Mouse (Mus musculus): Measurements from ENCODE around the gene Gm20517. TPM values are rescaled to one million over a fixed set of nuclear protein-coding genes. Genes with fewer than 3 reads are reported as not detected.
"Not testable (repeated sequence)": the region's sequence is repeated elsewhere in the genome, so short reads cannot be mapped to it uniquely, and the experiment has no call there.

The Gm20517 gene
- total RNA-seq, 2 experiments from 2014 or later = 0.82 to 2.4 TPM

- H3K27ac ChIP-seq = peak overlapping the region; percentile 46
- no peak overlapping the region for H3K4me3 ChIP-seq
- intact Hi-C loops (cut with DNase I) = no loop called here
- peak; percentile 63 for DNase-seq
- no peak for TF ChIP-seq CTCF (IDR thresholded peaks at IDR 0.05)
Measured at GRCm38 (mm10) chr17:47622912-47623554, 11.6 kb downstream of the Gm20517 start.

GRCm38 (mm10) chr17:47624572-47624971, 13.2 kb downstream of the Gm20517 start:
- intact Hi-C loops (cut with DNase I); DNase-seq; H3K4me3 ChIP-seq: not testable (repeated sequence)
- peak overlapping the region; percentile 81 for H3K27ac ChIP-seq

GRCm38 (mm10) chr17:47625088-47625487, 13.7 kb downstream of the Gm20517 start:
- intact Hi-C loops (cut with DNase I) = no loop called here
- peak; percentile 53 for DNase-seq
- TF ChIP-seq CTCF (IDR thresholded peaks at IDR 0.05) = no peak
- peak overlapping the region; percentile 81 for H3K27ac ChIP-seq
- H3K4me3 ChIP-seq = no peak overlapping the region

DNA sequence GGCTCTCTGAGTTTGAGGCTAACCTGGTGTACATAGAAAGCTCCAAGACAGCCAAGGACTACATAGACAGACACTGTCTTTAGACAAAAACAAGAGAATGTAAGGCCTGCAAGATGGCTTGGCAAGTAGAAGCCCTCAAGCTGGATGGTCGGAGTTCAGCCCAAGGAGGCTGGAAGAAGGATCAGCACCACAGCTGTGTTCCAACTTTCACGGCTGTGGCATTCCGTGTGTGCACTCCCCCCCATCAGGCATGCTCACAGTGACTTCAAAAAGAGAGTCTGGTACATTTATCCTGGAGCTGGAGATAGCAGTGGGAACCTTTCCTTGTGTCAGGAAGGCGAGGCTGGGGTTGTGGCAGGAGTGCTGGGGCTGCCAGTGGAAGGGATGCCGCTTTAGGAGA, 14.6 kb downstream of the Gm20517 start:
- Histone ChIP-seq H3K4me3 (no peak overlapping the region), H3K27ac (peak overlapping the region; percentile 81; the same call in 1 of the 2 replicates)
- no peak for TF ChIP-seq CTCF (IDR thresholded peaks at IDR 0.05)
- intact Hi-C loops (cut with DNase I) = no loop called here
- no peak for DNase-seq

DNA sequence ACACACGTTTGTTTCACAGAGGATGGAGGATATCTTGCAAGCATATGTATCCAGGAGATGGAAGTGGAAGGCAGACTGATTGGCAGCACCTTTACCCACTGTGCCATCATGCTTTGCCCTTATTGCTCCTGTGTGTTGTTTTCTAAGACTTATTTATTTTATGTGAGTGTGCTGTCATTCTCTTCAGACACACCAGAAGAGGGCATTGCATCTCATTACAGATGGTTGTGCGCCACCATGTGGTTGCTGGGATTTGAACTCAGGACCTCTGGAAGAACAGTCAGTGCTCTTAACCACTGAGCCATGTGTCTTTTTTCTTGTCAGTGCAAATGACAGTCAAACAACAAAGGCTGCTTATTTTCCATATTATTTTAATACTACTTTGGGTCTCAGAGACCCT, 16.4 kb downstream of the Gm20517 start:
- intact Hi-C loops (cut with DNase I) = no loop called here
- no peak overlapping the region; the same call in 1 of the 2 replicates for H3K4me3 ChIP-seq
- TF ChIP-seq CTCF (IDR thresholded peaks at IDR 0.05) = no peak
- DNase-seq = no peak
- H3K27ac ChIP-seq = peak overlapping the region; percentile 97

GRCm38 (mm10) chr17:47628851-47629676, 17.7 kb downstream of the Gm20517 start:
- intact Hi-C loops (cut with DNase I) = no loop called here
- no peak for TF ChIP-seq CTCF (IDR thresholded peaks at IDR 0.05)
- Histone ChIP-seq H3K27ac (peak overlapping the region; percentile 97), H3K4me3 (peak overlapping the region; percentile 86)
- DNase-seq = peak; percentile 97

DNA sequence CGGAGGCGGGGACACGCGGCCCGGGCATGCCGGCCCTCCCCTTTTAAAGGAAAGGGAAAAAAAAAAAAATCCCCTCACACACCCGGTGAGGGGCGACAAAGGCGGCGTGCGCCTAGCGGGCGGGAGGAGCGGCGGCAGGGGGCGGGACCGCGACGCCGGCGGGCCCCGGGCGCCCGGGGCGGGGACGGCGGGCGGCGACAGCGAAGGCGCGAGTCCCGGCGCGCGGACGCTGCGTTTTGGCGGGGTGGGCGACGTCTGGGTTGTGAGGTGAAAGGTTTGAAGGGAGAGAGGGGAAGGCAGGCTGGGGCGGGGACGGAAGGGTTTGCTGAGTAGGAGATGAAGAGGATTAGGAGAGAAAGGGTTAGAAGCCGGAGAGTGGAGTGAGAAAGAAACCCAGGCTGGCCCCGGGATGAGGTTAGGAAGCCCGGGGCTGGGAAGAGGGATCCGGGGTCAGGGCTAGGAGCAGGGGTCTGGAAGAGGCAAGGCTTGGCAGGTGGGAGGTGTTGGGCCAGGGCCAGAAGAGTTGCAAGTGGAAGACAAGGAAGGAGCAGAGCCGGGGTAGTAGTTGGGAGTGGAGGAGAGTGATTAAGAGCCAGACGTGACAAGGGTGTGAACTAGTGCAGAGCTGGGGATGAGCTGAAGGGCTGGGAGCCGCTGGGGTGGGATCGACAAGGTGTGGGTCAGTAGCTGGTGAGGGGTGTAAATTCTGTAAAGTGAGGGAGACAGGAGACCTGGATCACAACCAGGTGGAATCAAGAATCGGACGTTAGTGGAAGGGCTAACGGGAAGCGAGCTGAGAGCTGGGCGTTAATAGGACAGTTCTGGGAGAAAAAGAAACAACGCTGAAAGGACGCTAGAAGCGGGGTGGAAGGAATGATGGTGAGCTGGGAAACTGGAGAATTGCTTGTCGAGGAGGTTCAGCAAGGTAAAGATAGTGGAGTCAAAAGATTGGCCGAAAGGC, 18.6 kb downstream of the Gm20517 start:
- peak; percentile 70 for DNase-seq
- peak; percentile 51 for TF ChIP-seq CTCF (IDR thresholded peaks at IDR 0.05)
- Histone ChIP-seq H3K4me3 (peak overlapping the region; percentile 86), H3K27ac (peak overlapping the region; percentile 97)
- intact Hi-C loops (cut with DNase I) = loop anchor here (5.0 kb wide), 1 partner anchor 47 kb away; no protein-coding TSS in a partner anchor

DNA sequence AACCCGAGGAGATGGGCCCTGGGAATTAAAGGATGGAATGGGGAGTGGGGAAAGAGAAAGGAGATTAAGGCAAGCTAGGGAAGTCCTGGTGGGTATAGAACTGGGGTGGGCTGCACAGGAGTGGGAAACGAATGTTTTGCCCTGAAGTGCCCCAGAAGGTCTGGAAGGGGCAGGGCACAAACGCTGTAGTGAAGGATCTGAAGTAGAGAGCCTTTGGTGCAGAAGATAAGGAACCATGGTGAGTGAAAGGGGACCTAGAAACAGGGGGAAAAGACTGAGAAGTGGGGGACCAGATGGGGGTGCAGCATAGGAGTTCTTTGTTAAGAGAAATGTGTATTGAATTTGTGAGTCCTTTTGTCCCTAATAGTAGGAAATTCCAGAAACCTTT, 19.3 kb downstream of the Gm20517 start, which contains the start of gene Usp49:
TSS of gene Usp49 (plus strand) at position 13 of the 388 bp plus-strand sequence.
- DNase-seq = no peak
- Histone ChIP-seq H3K4me3 (peak within 1 kb of the TSS; percentile 86), H3K27ac (peak within 1 kb of the TSS; percentile 97)
- intact Hi-C loops (cut with DNase I) = loop anchor here (5.0 kb wide), 1 partner anchor 47 kb away; no protein-coding TSS in a partner anchor
- no peak for TF ChIP-seq CTCF (IDR thresholded peaks at IDR 0.05)

DNA sequence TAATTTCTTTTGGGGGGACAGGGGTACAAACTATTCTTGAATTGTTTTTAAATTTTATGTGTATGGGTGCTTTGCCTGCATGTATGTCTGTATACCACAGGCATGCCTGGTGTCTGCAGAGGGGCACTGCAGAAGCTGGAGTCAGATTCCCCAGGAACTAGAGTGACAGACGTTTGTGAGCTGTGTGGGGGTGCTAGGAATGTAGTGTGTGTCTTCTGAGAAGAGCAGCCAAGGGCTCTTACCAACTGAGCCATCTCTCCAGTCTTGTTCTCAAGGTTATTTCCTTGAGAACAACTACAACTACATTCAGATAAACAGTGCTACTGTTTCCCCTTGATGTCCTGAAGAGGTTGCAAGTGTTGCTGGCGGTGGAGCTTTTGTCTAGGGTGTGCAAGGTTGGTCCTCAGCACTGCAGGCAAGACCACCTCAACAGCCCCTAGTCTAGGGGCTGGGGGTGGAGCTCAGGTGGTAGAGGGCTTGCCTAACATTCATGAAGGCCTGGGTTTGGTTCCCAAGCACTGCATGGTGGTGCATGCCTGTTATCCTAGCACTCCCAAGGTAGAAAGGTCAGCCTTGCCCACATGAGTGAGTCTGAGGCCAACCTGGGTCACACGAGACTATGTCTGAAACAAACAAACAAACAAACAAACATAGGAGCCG, 20.9 kb downstream of the Gm20517 start:
- DNase-seq = no peak
- no peak for TF ChIP-seq CTCF (IDR thresholded peaks at IDR 0.05)
- intact Hi-C loops (cut with DNase I) = loop anchor here (5.0 kb wide), 1 partner anchor 45 kb away; no protein-coding TSS in a partner anchor
- Histone ChIP-seq H3K27ac (no peak overlapping the region), H3K4me3 (no peak overlapping the region)

GRCm38 (mm10) chr17:47633999-47634770, 22.8 kb downstream of the Gm20517 start:
- no peak for DNase-seq
- Histone ChIP-seq H3K27ac (no peak overlapping the region), H3K4me3 (no peak overlapping the region)
- intact Hi-C loops (cut with DNase I) = loop anchor here (5.0 kb wide), 1 partner anchor 43 kb away; no protein-coding TSS in a partner anchor
- no peak for TF ChIP-seq CTCF (IDR thresholded peaks at IDR 0.05)

- H3K4me3 ChIP-seq = no peak overlapping the region
- intact Hi-C loops (cut with DNase I) = no loop called here
- no peak for DNase-seq
- no peak overlapping the region for H3K27ac ChIP-seq
- peak; percentile 38; the same call in 1 of the 2 replicates for TF ChIP-seq CTCF (IDR thresholded peaks at IDR 0.05)
Measured at GRCm38 (mm10) chr17:47642992-47643391, 31.6 kb downstream of the Gm20517 start.

Measured in gastrocnemius, adult 2 months (tissue).